Mouse (Mus musculus): ENCODE data around the gene Zfp846. TPM values are rescaled to one million over a fixed set of nuclear protein-coding genes. Genes with fewer than 3 reads are reported as not detected.
"Not testable (repeated sequence)": the region's sequence is repeated elsewhere in the genome, so short reads cannot be mapped to it uniquely, and the experiment has no call there.

The Zfp846 gene
- polyA plus RNA-seq, 2 experiments: 1.6 to 2.3 TPM

DNA sequence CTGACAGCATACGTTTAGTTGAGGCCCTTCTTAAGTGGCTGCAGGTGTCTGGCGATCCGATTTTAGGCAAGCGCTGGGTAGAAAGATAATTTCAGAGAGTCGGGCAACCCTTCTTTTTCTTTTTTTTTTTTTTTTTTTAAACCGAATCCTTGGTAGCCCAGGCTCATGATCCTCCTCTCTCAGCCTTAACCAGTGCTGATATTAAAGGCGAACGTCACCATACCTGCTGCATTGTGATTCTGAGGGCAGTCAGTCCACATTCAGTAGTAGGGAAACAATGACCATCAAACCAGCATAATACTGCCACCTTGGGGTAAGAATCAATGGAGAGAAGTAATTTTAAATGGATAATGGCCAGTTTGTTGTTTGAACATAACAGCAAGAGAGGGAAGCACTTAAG, 35.9 kb upstream of the Zfp846 start:
- no peak for TF ChIP-seq EP300 (IDR thresholded peaks at IDR 0.05; ENCODE audit: low read depth)
- TF ChIP-seq CTCF (IDR thresholded peaks at IDR 0.05; ENCODE audit: low read depth): peak; percentile 55
- no peak overlapping the region for H3K27ac ChIP-seq
- H3K4me1 ChIP-seq (replicated peaks; ENCODE audit: control insufficient read depth in 2 of 2, insufficient read depth in 2 of 2, low read length in 1 of 2): peaks cover 0 to 5% of the 10 kb centered on the region in 2 experiments; a peak in 1 of 4 replicates
- no peaks in the 10 kb centered on the region for H3K27me3 ChIP-seq (ENCODE audit: control insufficient read depth, insufficient read depth, low read length)
- H3K4me2 ChIP-seq (ENCODE audit: low read depth): peak overlapping the region; percentile 63
- WGBS (ENCODE audit: insufficient replicate concordance): 16% methylated on average over 8 of the region's 8 CpGs
- H3K36me3 ChIP-seq (replicated peaks; ENCODE audit: control insufficient read depth, insufficient read depth, low read depth): no peaks in the 10 kb centered on the region
- ATAC-seq (ENCODE audit: insufficient read depth) (peak; percentile 25; the same call in 1 of the 2 replicates), DNase-seq (ENCODE audit: low read depth in 3 of 3, low spot score in 3 of 3) (peak in 2 of 3 experiments; percentile 31 to 36)
- H3K4me3 ChIP-seq (ENCODE audit: insufficient read depth in 1 of 2, low read depth in 2 of 2, low read length in 2 of 2): peak overlapping the region; percentile 40 to 58; a peak in 3 of 4 replicates
- H3K9ac ChIP-seq (replicated peaks): no peak overlapping the region; the same call in 1 of the 2 replicates
- no peaks in the 10 kb centered on the region for H3K9me3 ChIP-seq (ENCODE audit: control insufficient read depth, low read length)

DNA sequence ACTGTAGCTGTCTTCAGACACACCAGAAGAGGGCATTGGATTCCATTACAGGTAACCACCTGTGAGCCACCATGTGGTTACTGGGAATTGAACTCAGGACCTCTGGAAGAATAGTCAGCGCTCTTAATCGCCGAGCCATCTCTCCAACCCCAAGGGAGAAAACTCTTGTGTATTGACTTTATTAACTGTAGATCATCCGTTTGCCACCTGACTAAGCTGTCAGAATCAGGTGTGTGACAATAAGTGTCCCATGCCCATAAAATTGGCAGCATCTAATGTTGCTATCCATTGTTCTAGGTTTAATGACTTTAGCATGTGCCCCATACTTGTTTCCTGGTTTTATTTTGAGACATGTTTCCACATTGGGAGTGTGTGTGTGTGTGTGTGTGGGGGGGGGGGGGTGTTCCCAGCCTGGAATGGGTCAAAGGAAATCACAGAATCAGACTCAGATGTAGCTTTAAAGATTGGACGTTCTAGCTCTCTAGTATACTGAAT, 29.3 kb upstream of the Zfp846 start:
- Histone ChIP-seq H3K9me3 (ENCODE audit: control insufficient read depth, low read length) (no peaks in the 10 kb centered on the region), H3K36me3 (replicated peaks; ENCODE audit: control insufficient read depth, insufficient read depth, low read depth) (no peaks in the 10 kb centered on the region), H3K4me2 (ENCODE audit: low read depth) (no peak overlapping the region), H3K27me3 (ENCODE audit: control insufficient read depth, insufficient read depth, low read length) (no peaks in the 10 kb centered on the region), H3K27ac (no peak overlapping the region), H3K4me1 (replicated peaks; ENCODE audit: control insufficient read depth in 2 of 2, insufficient read depth in 2 of 2, low read length in 1 of 2) (no peaks in the 10 kb centered on the region), H3K4me3 (ENCODE audit: insufficient read depth in 1 of 2, low read depth in 2 of 2, low read length in 2 of 2) (no peak overlapping the region), H3K9ac (replicated peaks) (no peak overlapping the region)
- 48% methylated on average over 5 of the region's 5 CpGs for WGBS (ENCODE audit: insufficient replicate concordance)
- DNase-seq (ENCODE audit: low read depth in 3 of 3, low spot score in 3 of 3) (no peak), ATAC-seq (ENCODE audit: insufficient read depth) (no peak)
- TF ChIP-seq CTCF (IDR thresholded peaks at IDR 0.05; ENCODE audit: low read depth): no peak
- TF ChIP-seq EP300 (IDR thresholded peaks at IDR 0.05; ENCODE audit: low read depth): no peak

DNA sequence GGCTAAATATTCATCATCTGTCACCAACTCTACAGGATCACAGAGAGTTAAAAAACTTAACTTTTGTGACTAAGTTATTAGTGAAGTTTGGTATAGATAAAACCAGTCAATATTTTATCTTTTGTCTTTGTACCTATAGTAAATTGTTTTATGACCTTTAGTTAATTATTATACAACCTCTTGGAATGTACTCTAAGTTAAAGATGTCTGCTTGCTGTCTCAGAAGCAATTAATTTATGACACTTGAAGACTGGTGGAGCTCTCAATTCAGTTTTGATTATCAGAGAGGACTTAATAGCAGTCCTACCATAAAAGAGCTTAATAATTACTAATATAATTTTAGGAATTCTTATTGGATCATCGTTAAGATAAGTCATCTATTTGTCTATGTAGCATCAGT, 28.4 kb upstream of the Zfp846 start:
- no peaks in the 10 kb centered on the region for H3K9me3 ChIP-seq (ENCODE audit: control insufficient read depth, low read length)
- ATAC-seq (ENCODE audit: insufficient read depth): no peak
- H3K27ac ChIP-seq: no peak overlapping the region
- no peaks in the 10 kb centered on the region for H3K36me3 ChIP-seq (replicated peaks; ENCODE audit: control insufficient read depth, insufficient read depth, low read depth)
- DNase-seq (ENCODE audit: low read depth in 3 of 3, low spot score in 3 of 3): no peak
- no peak overlapping the region for H3K4me2 ChIP-seq (ENCODE audit: low read depth)
- WGBS (ENCODE audit: insufficient replicate concordance): 39% methylated on average over 1 of the region's 1 CpGs
- no peaks in the 10 kb centered on the region for H3K27me3 ChIP-seq (ENCODE audit: control insufficient read depth, insufficient read depth, low read length)
- no peak overlapping the region for H3K9ac ChIP-seq (replicated peaks)
- TF ChIP-seq EP300 (IDR thresholded peaks at IDR 0.05; ENCODE audit: low read depth): no peak
- TF ChIP-seq CTCF (IDR thresholded peaks at IDR 0.05; ENCODE audit: low read depth): no peak
- no peaks in the 10 kb centered on the region for H3K4me1 ChIP-seq (replicated peaks; ENCODE audit: control insufficient read depth in 2 of 2, insufficient read depth in 2 of 2, low read length in 1 of 2)
- no peak overlapping the region for H3K4me3 ChIP-seq (ENCODE audit: insufficient read depth in 1 of 2, low read depth in 2 of 2, low read length in 2 of 2)

DNA sequence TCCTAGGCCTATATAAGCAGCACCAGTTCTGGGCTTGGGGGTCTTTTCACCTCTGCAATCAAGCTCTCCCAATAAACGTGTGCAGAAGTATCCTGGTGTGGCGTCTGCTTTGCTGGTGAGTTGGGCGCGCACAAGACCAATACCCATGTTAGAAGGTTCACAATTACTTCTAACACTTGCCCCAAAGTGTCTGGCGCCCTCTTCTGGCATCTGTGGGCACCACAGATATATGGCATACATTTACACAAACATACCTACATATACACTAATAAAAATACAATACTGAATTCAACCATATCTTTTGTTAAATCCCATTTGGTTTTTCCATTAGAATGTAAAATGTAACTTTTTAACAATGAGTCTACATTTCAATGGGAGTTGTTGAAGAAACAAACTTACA, 18.9 kb upstream of the Zfp846 start:
- Histone ChIP-seq H3K4me2 (ENCODE audit: low read depth) (no peak overlapping the region), H3K4me3 (ENCODE audit: insufficient read depth in 1 of 2, low read depth in 2 of 2, low read length in 2 of 2) (no peak overlapping the region), H3K27me3 (ENCODE audit: control insufficient read depth, insufficient read depth, low read length) (no peaks in the 10 kb centered on the region), H3K4me1 (replicated peaks; ENCODE audit: control insufficient read depth in 2 of 2, insufficient read depth in 2 of 2, low read length in 1 of 2) (no peaks in the 10 kb centered on the region), H3K36me3 (replicated peaks; ENCODE audit: control insufficient read depth, insufficient read depth, low read depth) (no peaks in the 10 kb centered on the region), H3K27ac (no peak overlapping the region), H3K9me3 (ENCODE audit: control insufficient read depth, low read length) (no peaks in the 10 kb centered on the region), H3K9ac (replicated peaks) (no peak overlapping the region)
- ATAC-seq (ENCODE audit: insufficient read depth) (no peak), DNase-seq (ENCODE audit: low read depth in 3 of 3, low spot score in 3 of 3) (no peak)
- WGBS (ENCODE audit: insufficient replicate concordance): 67% methylated on average over 5 of the region's 5 CpGs
- TF ChIP-seq CTCF (IDR thresholded peaks at IDR 0.05; ENCODE audit: low read depth) (peak; percentile 50), EP300 (IDR thresholded peaks at IDR 0.05; ENCODE audit: low read depth) (no peak)

DNA sequence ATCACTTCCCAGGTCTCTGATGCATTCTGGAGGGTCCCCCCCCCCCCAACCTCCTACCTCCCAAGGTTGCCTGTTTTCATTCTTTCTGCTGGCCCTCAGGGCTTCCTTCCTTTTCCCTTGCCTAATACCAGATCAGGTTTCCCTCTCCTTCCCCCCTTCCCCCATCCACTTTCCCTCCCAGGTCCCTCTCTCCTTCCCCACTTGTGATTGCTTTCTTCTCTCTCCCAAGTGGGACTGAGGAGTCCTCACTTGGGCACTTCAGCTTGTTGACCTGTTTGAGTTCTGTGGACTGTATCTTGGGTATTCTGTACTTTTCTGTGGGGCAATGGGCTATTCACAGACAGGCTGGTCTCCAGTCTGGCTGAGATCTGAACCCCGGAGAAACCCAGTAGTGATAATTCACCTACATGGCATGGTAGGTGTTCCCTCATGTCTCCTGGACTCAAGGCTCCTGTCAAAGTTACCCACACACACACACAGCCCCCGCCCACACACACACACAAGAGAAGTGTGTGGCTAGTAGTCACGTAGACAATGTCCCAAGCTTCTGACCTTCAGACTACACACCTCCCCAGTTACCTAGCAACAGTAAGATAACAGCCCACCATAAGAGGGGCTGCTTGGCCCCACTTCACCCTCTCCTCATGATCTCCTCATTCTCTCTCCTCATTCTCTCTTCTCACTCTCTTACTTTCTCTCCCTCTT, 15.6 kb upstream of the Zfp846 start:
- not testable (repeated sequence) for H3K4me1 ChIP-seq (replicated peaks; ENCODE audit: control insufficient read depth in 2 of 2, insufficient read depth in 2 of 2, low read length in 1 of 2); H3K9ac ChIP-seq (replicated peaks); H3K4me2 ChIP-seq (ENCODE audit: low read depth); ATAC-seq (ENCODE audit: insufficient read depth); H3K4me3 ChIP-seq (ENCODE audit: insufficient read depth in 1 of 2, low read depth in 2 of 2, low read length in 2 of 2); H3K27me3 ChIP-seq (ENCODE audit: control insufficient read depth, insufficient read depth, low read length); H3K27ac ChIP-seq; H3K9me3 ChIP-seq (ENCODE audit: control insufficient read depth, low read length); H3K36me3 ChIP-seq (replicated peaks; ENCODE audit: control insufficient read depth, insufficient read depth, low read depth); DNase-seq (ENCODE audit: low read depth in 3 of 3, low spot score in 3 of 3)
- WGBS (ENCODE audit: insufficient replicate concordance): 42% methylated on average over 3 of the region's 3 CpGs

All from liver, embryonic 14.5 days (tissue).